21 mouse cellular contexts compared by ENCODE assay signal in the genomic region with DNA sequence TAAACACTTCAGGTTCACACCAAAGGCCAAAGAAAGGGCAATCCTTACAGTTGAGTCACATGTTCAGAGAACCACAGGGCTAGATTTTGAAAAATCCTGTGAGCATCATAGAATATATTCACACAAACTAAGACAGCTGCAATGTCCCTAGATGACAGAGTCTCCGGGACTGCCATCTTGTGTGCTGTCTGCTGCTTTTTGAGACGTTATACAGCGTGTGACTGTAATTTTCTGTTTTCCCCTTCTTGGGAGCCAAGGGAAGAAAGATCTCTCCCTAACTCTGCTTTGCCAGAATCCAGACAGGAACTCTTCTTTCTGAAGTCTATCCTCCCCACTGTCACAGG.
A peak's percentile ranks its signal among the peaks of the same experiment; 100 is the strongest.
DNase-seq lines count a peak whose midpoint lies in the region; ATAC-seq and TF ChIP-seq lines count a peak whose summit lies in the region.
"Had no signal": no experiment of that assay in that cellular context is flagged by ENCODE, and none has a peak within 500 bp of the region (broad histone marks: within the 10 kb centered on the region; RNA-seq: fewer than 3 reads in every experiment).

No protein-coding gene starts in this region.

- H3K4me2 ChIP-seq in heart, embryonic 11.5 days: no peak overlapping the region
- no peak overlapping the region for H3K4me2 ChIP-seq in lung, embryonic 15.5 days
- H3K4me2 ChIP-seq: kidney, embryonic 15.5 days; limb, embryonic 12.5 days; liver, embryonic 12.5 days had no signal

- no peak overlapping the region for H3K4me3 ChIP-seq in heart, embryonic 11.5 days (ENCODE audit: low read depth, low read length)
- H3K4me3 ChIP-seq in lung, embryonic 15.5 days: no peak overlapping the region
- H3K4me3 ChIP-seq in lung, adult 2 months (replicated peaks; ENCODE audit: extremely low read depth, low read depth, low read length): no peak overlapping the region
- H3K4me3 ChIP-seq: embryonic facial prominence, embryonic 10.5 days; kidney, embryonic 15.5 days; limb, embryonic 12.5 days; liver, embryonic 12.5 days had no signal

- peaks cover 22% of the 10 kb centered on the region for H3K4me1 ChIP-seq in heart, embryonic 11.5 days (ENCODE audit: control insufficient read depth, insufficient read depth, low read length)
- H3K4me1 ChIP-seq in lung, embryonic 15.5 days: peaks cover 30% of the 10 kb centered on the region; the same call in 1 of the 2 replicates
- H3K4me1 ChIP-seq in lung, adult 2 months (ENCODE audit: control insufficient read depth, insufficient read depth, low read length): peaks cover 2% of the 10 kb centered on the region
- H3K4me1 ChIP-seq: liver, embryonic 12.5 days had no signal

- DNase-seq in heart, adult 8-10 months (ENCODE audit: low spot score): no peak
- no peak for DNase-seq in lung, adult 2 months
- DNase-seq in testis, postnatal 10 days (ENCODE audit: low spot score): peak; percentile 33
- DNase-seq in testis, postnatal 14 days (ENCODE audit: low spot score): no peak
- DNase-seq in cerebellum, adult 9-10 months: no peak
- DNase-seq: adrenal gland, adult 8-10 months; B cell, adult 2 months; cerebellum, adult 8-10 months; heart, adult 18-20 months; heart, postnatal 14 days; kidney, postnatal 4 days; right cerebral cortex, postnatal 14 days; thymus, adult 2 months had no signal

- no peak for TF ChIP-seq CTCF in lung, adult 2 months (IDR thresholded peaks at IDR 0.05; ENCODE audit: insufficient read depth, low read length)

- H3K9ac ChIP-seq in heart, embryonic 11.5 days (ENCODE audit: low read depth, low read length): no peak overlapping the region
- H3K9ac ChIP-seq in lung, embryonic 15.5 days: no peak overlapping the region
- H3K9ac ChIP-seq: kidney, embryonic 15.5 days; limb, embryonic 12.5 days; liver, embryonic 12.5 days had no signal

- ATAC-seq in heart, embryonic 11.5 days (replicated peaks; ENCODE audit: insufficient number of reproducible peaks, low FRiP score, low TSS enrichment): no peak
- no peak for ATAC-seq in lung, embryonic 15.5 days (ENCODE audit: borderline replicate concordance, extremely low read depth, low FRiP score, low TSS enrichment)
- ATAC-seq: hindbrain, embryonic 16.5 days; intestine, postnatal 0 days; liver, embryonic 12.5 days had no signal

- 95% methylated on average over 3 of the region's 3 CpGs for WGBS in heart, embryonic 11.5 days (ENCODE audit: insufficient replicate concordance)
- WGBS in lung, embryonic 15.5 days: 84% methylated on average over 3 of the region's 3 CpGs
- WGBS in lung, adult 2 months: 95% methylated on average over 3 of the region's 3 CpGs

- H3K27ac ChIP-seq in heart, embryonic 11.5 days (ENCODE audit: low read depth, low read length): peak overlapping the region; percentile 47; the same call in 1 of the 2 replicates
- H3K27ac ChIP-seq in lung, embryonic 15.5 days: peak overlapping the region; percentile 11; the same call in 1 of the 2 replicates
- H3K27ac ChIP-seq: embryonic facial prominence, embryonic 10.5 days; kidney, embryonic 15.5 days; limb, embryonic 12.5 days; liver, embryonic 12.5 days had no signal

- H3K36me3 ChIP-seq in heart, embryonic 11.5 days (ENCODE audit: control insufficient read depth, insufficient read depth, low read length): no peaks in the 10 kb centered on the region
- H3K36me3 ChIP-seq in lung, embryonic 15.5 days: no peaks in the 10 kb centered on the region
- H3K36me3 ChIP-seq: embryonic facial prominence, embryonic 10.5 days; kidney, embryonic 15.5 days; limb, embryonic 12.5 days; liver, embryonic 12.5 days had no signal

- no peak for TF ChIP-seq POLR2A in lung, adult 2 months (IDR thresholded peaks at IDR 0.05; ENCODE audit: borderline replicate concordance, extremely low read depth, low read depth, low read length)

- H3K9me3 ChIP-seq in heart, embryonic 11.5 days (replicated peaks; ENCODE audit: control insufficient read depth, low read length): no peaks in the 10 kb centered on the region
- no peaks in the 10 kb centered on the region for H3K9me3 ChIP-seq in lung, embryonic 15.5 days
- H3K9me3 ChIP-seq: embryonic facial prominence, embryonic 10.5 days; kidney, embryonic 15.5 days; limb, embryonic 12.5 days; liver, embryonic 12.5 days had no signal

- H3K27me3 ChIP-seq in heart, embryonic 11.5 days (ENCODE audit: control insufficient read depth, insufficient read depth, low read length): no peaks in the 10 kb centered on the region
- H3K27me3 ChIP-seq in lung, embryonic 15.5 days: no peaks in the 10 kb centered on the region
- H3K27me3 ChIP-seq: kidney, embryonic 15.5 days; limb, embryonic 12.5 days; liver, embryonic 12.5 days had no signal
